Mouse (Mus musculus): ENCODE measurements around the gene Gna13. TPM values are rescaled to one million over a fixed set of nuclear protein-coding genes. Genes with fewer than 3 reads are reported as not detected.

Gene Gna13
- total RNA-seq, 2 experiments from 2014 or later: 64.8 to 74.8 TPM

GRCm38 (mm10) chr11:109347242-109347959 lies 15.2 kb upstream of the Gna13 start:
- peak; percentile 77 to 78 for DNase-seq (ENCODE audit: low spot score in 2 of 2)

GRCm38 (mm10) chr11:109348408-109348807 lies 14.2 kb upstream of the Gna13 start:
- DNase-seq (ENCODE audit: low spot score in 2 of 2): no peak

DNA sequence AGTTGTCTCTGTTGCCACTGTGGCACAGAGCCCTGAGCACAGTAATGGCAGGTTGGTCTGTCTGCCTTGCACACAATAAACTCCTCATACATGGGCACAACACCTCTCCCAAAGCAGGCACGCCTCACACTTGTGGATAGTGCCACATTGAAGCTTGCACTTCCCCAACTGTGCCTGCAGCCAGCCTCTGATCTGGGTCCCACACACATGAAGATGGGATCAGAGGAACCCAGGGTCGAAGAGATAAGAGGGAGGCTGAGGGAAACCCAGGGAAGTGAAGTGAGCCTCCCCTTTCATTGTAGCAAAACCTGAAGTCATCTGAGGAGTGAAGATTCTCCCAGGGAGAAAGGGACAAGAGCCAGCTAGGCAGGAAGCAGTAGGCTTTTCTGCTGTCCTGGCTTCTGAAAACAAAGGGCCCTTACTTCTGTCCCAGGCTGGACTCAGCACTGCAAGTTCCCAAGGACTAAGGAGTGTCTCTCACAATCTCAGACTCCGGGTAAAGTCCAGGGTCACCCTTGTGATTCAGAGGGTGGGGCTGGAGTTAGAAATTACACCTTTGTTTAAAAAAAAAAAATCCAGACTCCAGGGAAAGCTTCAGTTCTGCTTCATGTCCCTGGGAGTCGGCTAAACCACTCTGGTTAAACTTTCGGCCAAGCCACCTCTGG lies 12.8 kb upstream of the Gna13 start:
- DNase-seq (ENCODE audit: low spot score in 2 of 2): no peak

DNA sequence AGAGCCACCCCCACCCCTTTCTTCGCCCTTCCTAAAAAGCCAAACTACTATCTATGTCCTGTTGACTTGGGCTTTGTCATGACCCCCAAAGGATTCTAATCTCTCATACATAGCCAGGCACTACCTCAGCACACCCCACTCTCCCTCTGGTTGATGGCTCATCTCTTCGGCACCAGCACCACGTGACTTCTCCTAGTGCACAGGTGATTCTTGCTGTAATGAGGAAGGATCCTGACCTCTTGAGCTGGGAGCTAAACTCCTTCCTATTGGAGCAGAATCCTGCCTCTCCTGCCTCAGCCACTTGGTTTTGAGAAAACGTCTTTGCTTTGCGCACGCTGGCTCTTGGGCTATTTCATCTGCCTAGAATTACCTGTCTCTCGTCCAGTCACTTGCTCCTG lies 12.3 kb upstream of the Gna13 start:
- no peak for DNase-seq (ENCODE audit: low spot score in 2 of 2)

DNA sequence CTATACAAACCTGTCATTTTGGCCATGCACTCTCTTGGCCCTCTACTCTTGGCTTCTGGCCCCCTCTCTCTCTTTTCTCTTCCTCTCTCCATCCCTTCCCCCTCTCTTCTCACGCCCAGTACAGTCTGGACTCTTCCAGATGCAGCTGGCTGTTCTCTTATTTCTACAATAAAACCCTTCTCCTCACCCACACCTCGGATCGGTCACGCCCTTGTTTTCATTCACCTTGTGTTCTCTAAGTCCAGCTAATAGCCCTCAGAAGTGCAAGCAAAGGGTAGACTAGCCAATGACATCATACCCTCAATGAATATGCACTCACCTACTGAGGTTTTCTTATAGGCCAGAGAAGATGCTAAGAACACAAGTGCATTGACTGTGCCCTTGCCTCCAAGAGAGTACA lies 11.1 kb upstream of the Gna13 start:
- DNase-seq (ENCODE audit: low spot score in 2 of 2): no peak

DNA sequence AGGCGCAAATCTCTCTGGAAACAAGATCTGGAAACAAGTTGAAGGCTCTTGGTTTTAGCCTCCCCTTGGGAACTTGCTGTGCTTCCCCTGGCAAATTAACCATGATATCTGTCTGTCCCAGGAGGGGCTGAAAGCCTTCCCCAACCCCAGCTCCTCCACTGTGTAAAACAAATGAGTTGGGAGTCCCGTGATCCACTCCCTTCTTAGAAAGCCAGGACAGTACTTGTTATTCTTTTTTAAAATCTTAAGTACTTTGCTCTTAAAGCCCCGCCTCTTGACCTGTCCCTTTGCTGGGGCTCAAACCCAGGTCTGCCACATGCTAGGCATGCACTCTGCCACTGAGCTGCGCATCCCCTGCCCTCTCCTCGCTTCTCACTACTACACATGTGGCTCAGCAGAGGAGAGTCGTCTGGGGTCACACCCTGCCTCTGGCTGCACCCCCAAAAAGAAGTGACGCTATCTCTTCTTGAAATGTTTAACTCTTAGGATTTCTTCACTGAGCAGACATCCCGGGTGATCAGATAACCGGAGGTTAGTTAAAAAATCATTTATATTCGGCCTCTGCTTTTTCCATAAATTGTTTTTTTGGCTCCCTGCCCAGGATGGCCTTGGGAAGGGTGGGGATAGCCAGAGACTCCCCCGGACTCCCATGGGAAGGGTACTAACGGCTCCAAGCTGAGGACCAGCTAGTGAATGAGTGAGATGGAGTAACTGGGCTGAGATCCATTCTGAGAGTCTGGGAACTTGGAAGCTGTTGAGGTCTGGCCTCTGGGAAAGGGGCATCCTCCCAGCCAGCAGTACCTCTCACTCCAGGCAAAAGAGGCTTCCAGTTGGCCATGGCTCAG lies 9.0 kb upstream of the Gna13 start:
- DNase-seq (ENCODE audit: low spot score in 2 of 2): no peak

- DNase-seq (ENCODE audit: low spot score in 2 of 2): no peak
These were observed 8.4 kb upstream of the Gna13 start for GRCm38 (mm10) chr11:109354236-109354613.

DNA sequence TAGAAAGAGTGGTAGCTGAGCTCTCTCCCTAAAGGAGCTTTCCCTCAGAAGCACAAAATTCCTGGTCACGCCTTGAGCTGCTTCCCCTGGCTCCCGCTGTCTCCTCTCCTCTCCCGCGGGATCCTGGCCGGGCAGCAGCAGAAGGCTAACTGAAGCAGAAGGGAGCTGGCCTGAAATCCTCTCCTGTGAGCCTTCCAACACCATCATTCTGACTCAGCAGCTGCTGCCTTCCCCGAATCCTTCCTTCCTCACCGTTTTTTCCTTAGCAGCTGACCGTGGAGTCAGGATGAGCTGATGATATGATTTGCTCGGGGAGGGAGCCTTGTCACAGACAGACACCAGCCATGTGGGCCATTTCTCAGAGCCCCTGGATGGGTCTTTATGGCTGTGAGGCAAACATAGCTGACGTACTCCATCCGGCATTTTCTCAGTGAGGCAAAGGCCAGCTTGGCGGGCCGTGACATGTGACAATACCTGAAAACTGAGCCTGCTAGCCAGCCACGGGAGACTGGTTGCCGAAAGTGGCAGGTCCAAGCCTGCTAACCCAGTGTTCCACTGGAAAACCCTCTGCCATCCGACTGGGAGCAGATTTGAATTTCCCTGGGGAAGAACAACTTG lies 6.8 kb upstream of the Gna13 start:
- no peak for DNase-seq (ENCODE audit: low spot score in 2 of 2)

- no peak for DNase-seq (ENCODE audit: low spot score in 2 of 2)
These were observed 5.5 kb upstream of the Gna13 start for GRCm38 (mm10) chr11:109357171-109357570.

GRCm38 (mm10) chr11:109358549-109358948 lies 4.1 kb upstream of the Gna13 start:
- DNase-seq (ENCODE audit: low spot score in 2 of 2): no peak

GRCm38 (mm10) chr11:109359043-109359752 lies 3.4 kb upstream of the Gna13 start:
- no peak for DNase-seq (ENCODE audit: low spot score in 2 of 2)

GRCm38 (mm10) chr11:109360102-109360501 lies 2.5 kb upstream of the Gna13 start:
- no peak for DNase-seq (ENCODE audit: low spot score in 2 of 2)

- DNase-seq (ENCODE audit: low spot score in 2 of 2): no peak
These were observed 2.0 kb upstream of the Gna13 start for GRCm38 (mm10) chr11:109360581-109361040.

DNA sequence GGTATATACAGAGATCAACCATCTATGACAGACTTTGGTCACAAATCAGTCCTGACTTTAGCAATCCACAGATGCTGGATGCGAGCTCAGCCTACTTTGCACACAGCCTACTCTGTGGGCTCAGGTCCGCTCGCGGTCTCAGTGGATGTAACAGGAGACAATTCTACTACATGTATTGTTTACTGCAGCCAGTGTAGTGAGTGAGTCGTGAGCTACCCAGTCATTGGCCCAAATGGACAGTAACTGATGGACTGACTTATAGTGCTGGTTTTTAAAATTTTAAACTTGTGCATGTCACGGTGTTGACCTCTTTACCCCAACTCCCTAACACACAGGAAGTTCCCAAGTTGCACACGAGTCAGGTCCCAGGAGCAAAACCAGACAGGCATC lies 1.4 kb upstream of the Gna13 start:
- no peak for DNase-seq (ENCODE audit: low spot score in 2 of 2)

- DNase-seq (ENCODE audit: low spot score in 2 of 2): no peak
These were observed 784 bp upstream of the Gna13 start for GRCm38 (mm10) chr11:109361631-109362462.

DNA sequence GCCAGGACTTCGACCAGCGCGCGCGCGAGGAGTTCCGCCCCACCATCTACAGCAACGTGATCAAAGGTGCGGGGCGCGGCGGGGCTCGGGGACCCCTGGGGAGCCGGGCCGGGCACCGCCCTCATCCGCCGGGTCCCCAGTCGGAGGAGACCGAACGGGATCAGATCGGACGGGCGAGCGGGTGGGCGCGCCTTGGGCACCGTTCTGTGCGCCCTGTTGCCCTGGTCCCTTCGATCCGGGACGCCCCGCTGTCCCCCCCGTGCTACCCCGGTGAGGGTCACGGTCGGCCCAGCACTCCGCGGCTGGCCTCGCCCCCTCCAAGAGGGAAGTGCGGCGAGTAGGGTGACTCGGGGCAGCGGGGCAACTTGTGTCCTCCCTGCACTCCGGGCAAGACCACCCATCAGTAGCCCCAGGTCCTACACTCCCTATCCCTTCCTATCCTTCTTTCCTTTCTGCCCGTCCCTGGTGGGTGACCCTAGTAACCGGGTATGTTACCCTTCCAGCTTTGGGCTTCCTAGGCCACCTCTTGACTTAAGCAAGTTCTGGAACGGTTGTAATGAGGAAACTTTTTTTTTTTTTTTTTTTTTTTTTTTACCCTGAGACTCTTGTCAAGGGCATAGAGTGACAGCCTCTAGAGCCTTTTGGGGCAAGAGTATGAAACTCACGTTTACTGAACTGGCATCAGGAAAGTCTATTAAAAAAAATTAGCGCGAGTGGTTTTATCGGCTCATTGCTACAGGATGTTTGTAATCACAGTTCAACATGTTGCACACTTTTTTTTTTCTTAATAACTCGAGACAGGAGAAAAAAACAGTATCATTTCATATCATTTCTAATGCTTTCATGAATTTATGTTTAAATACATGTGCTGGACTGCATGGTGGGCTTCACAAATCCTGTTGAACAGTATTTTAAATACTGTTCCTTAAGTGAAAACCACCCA lies 831 bp downstream of the Gna13 start:
- DNase-seq (ENCODE audit: low spot score in 2 of 2): peak in 1 of 2 experiments; percentile 70

GRCm38 (mm10) chr11:109364337-109364736 lies 1.7 kb downstream of the Gna13 start:
- no peak for DNase-seq (ENCODE audit: low spot score in 2 of 2)

DNA sequence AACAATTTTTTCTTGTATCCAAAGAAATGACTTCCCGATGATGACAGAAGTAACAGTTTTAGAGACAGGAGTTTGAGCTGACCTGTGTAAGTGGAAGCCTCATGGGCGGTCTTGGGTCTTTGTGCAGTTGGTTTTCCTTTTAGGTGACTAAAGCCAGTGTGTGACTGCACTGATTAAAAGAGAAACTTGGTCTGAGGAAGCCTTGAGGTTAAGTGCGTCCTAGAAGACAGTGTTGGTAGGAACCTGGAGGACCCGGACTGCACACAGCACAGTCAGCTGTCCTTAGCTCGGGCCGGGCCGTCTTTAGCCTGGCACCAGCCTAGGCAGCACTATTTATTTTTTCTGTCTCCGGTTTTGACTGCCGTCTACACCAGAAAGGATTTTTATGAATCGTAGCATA lies 2.2 kb downstream of the Gna13 start:
- DNase-seq (ENCODE audit: low spot score in 2 of 2): no peak

DNA sequence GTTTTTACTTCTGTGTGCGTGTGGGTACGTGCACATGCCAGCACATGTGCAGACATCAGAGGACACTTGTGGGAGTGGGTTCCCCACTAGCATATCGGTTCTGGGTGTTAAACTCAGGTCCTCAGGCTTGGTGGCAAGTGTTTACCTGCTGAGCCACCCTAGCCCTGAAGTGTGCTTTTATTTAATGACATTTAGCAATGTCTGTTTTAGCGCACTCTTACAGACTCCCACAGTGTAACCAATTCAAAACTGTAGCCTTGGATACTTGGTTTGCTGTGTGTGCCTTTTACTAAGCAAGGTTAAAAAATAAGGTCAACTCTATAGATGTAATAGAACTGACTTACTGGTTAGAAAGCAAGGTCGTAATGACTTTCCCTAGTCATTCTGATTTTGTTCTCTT lies 3.2 kb downstream of the Gna13 start:
- DNase-seq (ENCODE audit: low spot score in 2 of 2): no peak
